Mouse (Mus musculus) embryonic facial prominence, embryonic 12.5 days (tissue): ENCODE results near the gene Pla2g4b. TPM values are rescaled to one million over a fixed set of nuclear protein-coding genes. Genes with fewer than 3 reads are reported as not detected.

Experiments
- ATAC-seq: fragments of 200-750 bp; cut with Nextera tagmentation; 2 replicates; pipeline ENCODE4 v1.8.0; 2017; ENCODE audit not compliant: insufficient number of reproducible peaks, insufficient read depth, low FRiP score, low TSS enrichment
- H3K27ac ChIP-seq: fragments of 300-500 bp; sonication (generic); 2 replicates; pipeline ENCODE4 v1.5.1; 2016; ENCODE audit warnings: mild to moderate bottlenecking
- H3K27me3 ChIP-seq: fragments of 300-500 bp; sonication (generic); 2 replicates; pipeline ENCODE4 v1.6.1; 2016; ENCODE audit warnings: mild to moderate bottlenecking, moderate library complexity
- H3K36me3 ChIP-seq: fragments of 300-500 bp; sonication (generic); 2 replicates; pipeline ENCODE4 v1.6.1; 2016; ENCODE audit warnings: mild to moderate bottlenecking
- H3K4me1 ChIP-seq: fragments of 300-500 bp; sonication (generic); 2 replicates; pipeline ENCODE4 v1.6.1; 2016
- H3K4me2 ChIP-seq: fragments of 300-500 bp; sonication (generic); replicated peaks from 2 replicates; pipeline ENCODE4 v1.6.1; 2016; ENCODE audit warnings: mild to moderate bottlenecking, moderate library complexity
- H3K4me3 ChIP-seq: fragments of 300-500 bp; sonication (generic); 2 replicates; pipeline ENCODE4 v1.5.1; 2016; ENCODE audit warnings: mild to moderate bottlenecking
- H3K9ac ChIP-seq: fragments of 300-500 bp; sonication (generic); 2 replicates; pipeline ENCODE4 v1.6.1; 2016; ENCODE audit warnings: mild to moderate bottlenecking, moderate library complexity
- H3K9me3 ChIP-seq: fragments of 300-500 bp; sonication (generic); 2 replicates; pipeline ENCODE4 v1.6.1; 2016; ENCODE audit warnings: mild to moderate bottlenecking, moderate library complexity
- WGBS: fragments of 180-500 bp; shearing (Covaris S2); methylation state at CpG from one replicate; pipeline ENCODE4 v1.1.7; 2016; 5-methylcytosine and 5-hydroxymethylcytosine counted together
- polyA plus RNA-seq: library from polyadenylated mRNA; unstranded; fragments of >200 nt; fragmentation: Nextera tagmentation; extraction: Ambion mirVana; gene quantifications from 2 replicates; pipeline ENCODE4 v1.2.1, GENCODE M21; 2016

Pla2g4b gene
- 2.4 and 3.7 TPM in 2 replicates for polyA plus RNA-seq

DNA sequence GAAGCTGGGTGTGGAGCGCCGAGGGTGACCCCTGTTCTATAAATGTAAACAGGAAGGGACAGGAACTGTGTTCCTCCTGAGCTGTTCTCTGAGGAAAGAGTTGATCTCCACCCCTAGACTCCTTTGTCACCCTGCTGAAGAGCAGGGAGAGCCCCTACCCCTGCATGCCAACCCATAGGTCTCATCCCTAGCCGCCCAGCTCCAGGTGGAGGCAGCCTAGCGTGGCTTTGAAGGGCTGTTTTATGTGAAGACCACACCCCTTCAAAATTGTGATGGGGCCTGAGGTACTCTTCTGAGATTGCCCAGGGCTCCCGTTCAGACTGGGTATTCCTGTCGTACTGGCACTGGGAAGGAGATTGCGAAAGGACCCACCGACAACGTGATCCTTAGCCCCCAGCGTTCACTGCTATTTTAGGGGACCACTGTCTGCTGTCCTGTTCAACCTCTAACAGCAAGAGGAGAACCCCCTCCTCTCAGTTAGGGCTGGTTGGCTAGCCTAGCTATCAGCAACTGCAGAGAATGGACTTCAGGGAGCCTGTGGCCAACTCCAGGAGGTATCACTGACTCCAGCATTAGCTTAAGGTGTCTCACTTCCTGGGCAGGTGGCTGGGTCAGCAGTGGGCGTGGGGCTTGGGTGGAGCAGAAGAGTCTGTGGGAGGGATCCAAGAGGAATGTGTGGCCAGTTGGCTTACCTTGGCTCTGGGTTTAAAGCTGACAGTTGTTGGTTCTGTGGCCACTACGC lies at the start of gene Pla2g4b:
Gene Pla2g4b, plus strand, starts transcription at position 692 of the 742 bp plus-strand sequence.
- 92% methylated on average over 12 of the region's 12 CpGs for WGBS
- Histone ChIP-seq H3K9me3 (no peaks in the 10 kb centered on the region), H3K27me3 (no peaks in the 10 kb centered on the region), H3K4me3 (no peak within 1 kb of the TSS), H3K4me2 (no peak within 1 kb of the TSS), H3K36me3 (peaks cover 74% of the 10 kb centered on the region), H3K4me1 (peaks cover 8% of the 10 kb centered on the region), H3K9ac (no peak within 1 kb of the TSS), H3K27ac (no peak within 1 kb of the TSS)
- no peak for ATAC-seq

DNA sequence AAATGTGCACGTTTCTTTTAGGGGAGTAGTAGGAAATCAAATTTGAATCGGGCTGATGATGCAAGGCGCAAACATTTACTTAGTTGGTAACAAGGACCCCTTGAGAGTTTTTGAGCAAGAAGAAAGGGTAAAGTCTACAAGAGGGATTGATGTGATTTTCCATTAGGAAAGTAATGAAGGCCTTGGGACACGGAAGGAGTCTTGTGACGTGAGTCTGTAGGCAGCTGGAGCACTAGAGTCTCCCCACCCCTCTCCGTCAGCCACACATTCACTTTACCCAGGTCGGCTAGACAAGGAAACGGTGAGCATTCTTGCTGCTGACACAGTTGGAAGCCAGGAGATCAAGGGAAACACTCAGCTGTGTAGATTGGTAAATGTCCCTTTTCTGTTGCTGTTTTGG lies 47.3 kb upstream of the Pla2g4b start:
- no peaks in the 10 kb centered on the region for H3K27me3 ChIP-seq
- no peak overlapping the region for H3K4me2 ChIP-seq
- H3K36me3 ChIP-seq, result no peaks in the 10 kb centered on the region
- H3K9ac ChIP-seq, result no peak overlapping the region
- no peak for ATAC-seq
- H3K4me1 ChIP-seq, result peaks cover 4% of the 10 kb centered on the region; the same call in 1 of the 2 replicates
- H3K9me3 ChIP-seq, result no peaks in the 10 kb centered on the region
- H3K27ac ChIP-seq, result no peak overlapping the region
- 77% methylated on average over 8 of the region's 8 CpGs for WGBS
- H3K4me3 ChIP-seq, result no peak overlapping the region

DNA sequence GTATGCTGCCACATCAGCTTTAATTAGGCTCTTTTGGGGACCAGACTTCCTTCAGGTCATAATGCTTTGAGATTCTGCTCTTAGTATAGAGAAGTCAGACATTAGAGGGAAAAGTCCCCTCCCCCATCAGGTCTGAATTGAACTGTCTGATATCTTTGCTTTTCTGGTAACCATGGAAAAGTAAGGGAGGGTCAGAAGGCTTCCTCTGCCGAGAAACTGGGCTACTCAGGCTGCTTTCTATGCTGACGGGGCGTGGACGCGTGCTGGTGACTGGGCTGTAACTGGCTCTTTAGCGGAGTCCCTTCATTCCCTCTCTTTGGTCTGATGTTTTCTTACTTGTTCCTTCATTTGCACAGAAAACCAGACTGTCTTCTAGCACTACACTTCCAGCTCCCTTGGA lies 46.8 kb upstream of the Pla2g4b start:
- 77% methylated on average over 6 of the region's 6 CpGs for WGBS
- Histone ChIP-seq H3K27me3 (no peaks in the 10 kb centered on the region), H3K9me3 (no peaks in the 10 kb centered on the region), H3K36me3 (no peaks in the 10 kb centered on the region), H3K4me1 (peaks cover 4% of the 10 kb centered on the region; the same call in 1 of the 2 replicates), H3K4me2 (no peak overlapping the region), H3K9ac (no peak overlapping the region), H3K27ac (no peak overlapping the region), H3K4me3 (no peak overlapping the region)
- no peak for ATAC-seq

DNA sequence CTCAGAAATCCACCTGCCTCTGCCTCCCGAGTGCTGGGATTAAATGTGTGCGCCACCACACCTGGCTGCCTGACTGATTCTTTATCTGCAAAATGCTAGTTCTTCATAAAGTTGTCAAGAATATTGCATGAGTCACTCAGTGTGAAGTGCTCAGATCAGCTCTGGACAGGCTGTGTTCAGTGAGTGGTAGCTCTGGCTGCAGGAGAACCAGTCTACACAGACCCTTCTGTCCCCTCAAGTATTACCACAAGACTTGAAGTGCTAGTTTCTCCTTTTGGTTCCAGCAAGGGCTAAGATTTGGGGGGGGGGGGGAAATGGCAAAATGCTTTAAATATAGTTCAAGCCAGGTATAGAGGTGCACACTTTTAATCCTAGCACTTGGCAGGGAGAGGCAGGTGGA lies 45.8 kb upstream of the Pla2g4b start:
- WGBS, result 97% methylated on average over 2 of the region's 2 CpGs
- Histone ChIP-seq H3K4me1 (no peaks in the 10 kb centered on the region), H3K27ac (no peak overlapping the region), H3K9me3 (no peaks in the 10 kb centered on the region), H3K4me3 (no peak overlapping the region), H3K4me2 (no peak overlapping the region), H3K9ac (no peak overlapping the region), H3K27me3 (no peaks in the 10 kb centered on the region), H3K36me3 (no peaks in the 10 kb centered on the region)
- no peak for ATAC-seq

DNA sequence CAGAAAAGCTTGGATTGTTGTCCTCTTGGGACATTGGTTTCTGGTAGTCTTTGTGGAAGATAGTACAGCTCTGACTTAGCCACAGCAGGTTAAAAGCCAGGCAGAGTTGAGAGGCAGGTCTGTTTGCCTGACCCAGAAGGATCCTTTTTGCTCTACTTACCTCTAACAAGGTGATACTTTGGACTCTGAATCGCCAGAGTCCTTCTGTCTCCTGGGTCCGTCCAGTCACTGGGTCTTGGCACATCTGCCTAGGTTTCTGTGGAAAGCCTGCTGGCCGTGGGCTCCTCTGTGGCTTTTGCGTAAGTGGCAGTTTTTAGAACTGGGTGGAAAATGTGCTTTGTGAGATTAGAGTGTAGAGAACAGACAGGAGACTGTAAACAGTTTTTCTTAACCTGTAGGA lies 44.3 kb upstream of the Pla2g4b start:
- no peak for ATAC-seq
- Histone ChIP-seq H3K9me3 (no peaks in the 10 kb centered on the region), H3K27me3 (no peaks in the 10 kb centered on the region), H3K36me3 (no peaks in the 10 kb centered on the region), H3K27ac (no peak overlapping the region), H3K4me3 (no peak overlapping the region), H3K4me2 (no peak overlapping the region), H3K4me1 (no peaks in the 10 kb centered on the region), H3K9ac (no peak overlapping the region)
- 84% methylated on average over 4 of the region's 4 CpGs for WGBS

DNA sequence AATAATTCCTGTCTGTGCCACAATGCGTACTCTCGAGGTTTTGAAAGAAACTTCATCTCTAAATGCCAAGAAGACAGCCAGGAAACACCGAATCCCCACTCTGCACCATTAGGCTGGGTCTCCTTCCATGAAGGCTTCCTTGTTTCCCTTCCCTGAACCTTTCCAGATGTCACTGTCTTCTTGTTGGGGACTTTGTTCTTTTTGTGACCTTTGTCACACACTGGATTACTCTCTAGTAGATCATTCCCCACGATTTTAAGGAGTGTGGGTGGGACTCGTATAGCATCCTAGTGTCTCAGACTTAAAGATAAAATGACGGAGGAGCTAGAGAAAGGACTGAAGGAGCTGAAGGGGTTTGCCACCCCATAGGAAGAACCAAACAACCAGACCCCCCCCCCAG lies 42.3 kb upstream of the Pla2g4b start:
- H3K9ac ChIP-seq, result no peak overlapping the region
- WGBS, result 73% methylated on average over 6 of the region's 6 CpGs
- ATAC-seq, result no peak

DNA sequence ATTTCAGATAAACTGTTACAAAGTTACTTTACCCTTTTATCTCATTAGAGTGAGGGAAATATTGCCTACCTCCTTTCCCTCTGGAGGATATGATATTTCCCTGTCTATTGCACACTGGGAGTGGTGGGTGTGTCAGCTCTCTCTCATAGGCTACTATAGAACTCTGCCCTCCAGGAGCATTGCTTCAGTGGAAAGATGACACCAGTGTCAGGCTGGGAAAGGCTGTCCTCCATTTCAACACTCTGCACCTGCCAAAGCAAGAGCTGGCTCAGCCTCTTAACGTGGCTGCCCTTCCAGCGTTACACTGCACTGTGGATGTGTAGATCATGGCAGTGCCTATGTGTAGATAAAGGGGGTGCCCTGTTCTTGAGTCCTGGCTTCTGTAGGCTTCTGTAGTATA lies 40.9 kb upstream of the Pla2g4b start:
- Histone ChIP-seq H3K27ac (no peak overlapping the region), H3K9me3 (no peaks in the 10 kb centered on the region), H3K9ac (no peak overlapping the region), H3K4me1 (peaks cover 25% of the 10 kb centered on the region), H3K27me3 (no peaks in the 10 kb centered on the region), H3K4me3 (no peak overlapping the region), H3K4me2 (no peak overlapping the region), H3K36me3 (no peaks in the 10 kb centered on the region)
- ATAC-seq, result no peak
- WGBS, result 66% methylated on average over 2 of the region's 2 CpGs

More for the DNA sequence above, 42.3 kb upstream of the Pla2g4b start:
- peaks cover 11% of the 10 kb centered on the region for H3K4me1 ChIP-seq
- no peaks in the 10 kb centered on the region for H3K36me3 ChIP-seq
- H3K9me3 ChIP-seq, result no peaks in the 10 kb centered on the region
- no peak overlapping the region for H3K4me2 ChIP-seq
- no peak overlapping the region for H3K4me3 ChIP-seq
- H3K27me3 ChIP-seq, result no peaks in the 10 kb centered on the region
- H3K27ac ChIP-seq, result no peak overlapping the region

DNA sequence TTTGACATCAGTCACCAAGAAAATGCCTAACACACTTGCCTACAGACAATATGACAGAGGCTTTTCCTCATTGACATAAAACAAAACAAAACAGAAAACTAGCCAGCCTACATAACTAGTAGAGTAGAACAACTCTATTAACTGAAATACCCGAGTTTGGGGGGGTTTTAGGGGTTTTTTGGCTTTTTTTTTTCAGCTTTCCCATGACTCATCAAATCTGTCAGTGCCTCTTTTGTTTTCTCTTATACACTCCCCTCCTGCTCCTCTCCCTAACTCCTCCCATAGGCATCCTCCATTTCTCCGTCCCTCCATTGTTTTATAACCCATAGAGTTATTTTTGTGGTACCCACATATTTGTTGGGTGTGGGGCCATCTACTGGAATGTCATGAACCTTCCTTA lies 39.7 kb upstream of the Pla2g4b start:
- H3K9me3 ChIP-seq, result no peaks in the 10 kb centered on the region
- no peak for ATAC-seq
- H3K4me3 ChIP-seq, result no peak overlapping the region
- no peaks in the 10 kb centered on the region for H3K27me3 ChIP-seq
- no peak overlapping the region for H3K4me2 ChIP-seq
- H3K36me3 ChIP-seq, result no peaks in the 10 kb centered on the region
- no peak overlapping the region for H3K9ac ChIP-seq
- WGBS, result 51% methylated on average over 2 of the region's 2 CpGs
- no peak overlapping the region for H3K27ac ChIP-seq
- H3K4me1 ChIP-seq, result peaks cover 26% of the 10 kb centered on the region

DNA sequence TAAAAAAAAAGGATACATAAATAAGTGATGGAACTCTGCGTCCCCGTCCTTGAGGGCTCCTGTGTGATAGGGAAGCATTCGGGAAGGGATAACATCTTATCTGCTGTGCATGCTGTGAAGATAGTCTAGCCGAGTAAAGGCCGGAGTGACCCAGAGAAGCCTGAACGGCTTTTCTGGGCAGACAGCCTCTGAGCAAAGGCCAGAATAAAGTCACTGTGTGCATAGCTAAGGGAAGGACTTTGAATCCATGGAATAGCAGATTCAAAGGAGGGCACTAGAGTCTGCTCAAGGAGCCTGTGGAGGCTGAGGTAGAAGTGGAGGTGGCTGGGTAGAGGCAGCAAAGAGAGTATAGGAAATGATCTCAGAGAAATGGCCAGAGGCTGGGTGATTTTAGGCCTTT lies 38.4 kb upstream of the Pla2g4b start:
- ATAC-seq, result no peak
- H3K4me1 ChIP-seq, result peaks cover 26% of the 10 kb centered on the region
- no peak overlapping the region for H3K9ac ChIP-seq
- no peak overlapping the region for H3K4me3 ChIP-seq
- H3K27me3 ChIP-seq, result no peaks in the 10 kb centered on the region
- no peaks in the 10 kb centered on the region for H3K9me3 ChIP-seq
- H3K27ac ChIP-seq, result peak overlapping the region; percentile 94
- WGBS, result 88% methylated on average over 6 of the region's 6 CpGs
- H3K4me2 ChIP-seq, result no peak overlapping the region
- 0 out of 2 replicates have a peak, but pooled peaks cover 2% of the 10 kb centered on the region for H3K36me3 ChIP-seq

DNA sequence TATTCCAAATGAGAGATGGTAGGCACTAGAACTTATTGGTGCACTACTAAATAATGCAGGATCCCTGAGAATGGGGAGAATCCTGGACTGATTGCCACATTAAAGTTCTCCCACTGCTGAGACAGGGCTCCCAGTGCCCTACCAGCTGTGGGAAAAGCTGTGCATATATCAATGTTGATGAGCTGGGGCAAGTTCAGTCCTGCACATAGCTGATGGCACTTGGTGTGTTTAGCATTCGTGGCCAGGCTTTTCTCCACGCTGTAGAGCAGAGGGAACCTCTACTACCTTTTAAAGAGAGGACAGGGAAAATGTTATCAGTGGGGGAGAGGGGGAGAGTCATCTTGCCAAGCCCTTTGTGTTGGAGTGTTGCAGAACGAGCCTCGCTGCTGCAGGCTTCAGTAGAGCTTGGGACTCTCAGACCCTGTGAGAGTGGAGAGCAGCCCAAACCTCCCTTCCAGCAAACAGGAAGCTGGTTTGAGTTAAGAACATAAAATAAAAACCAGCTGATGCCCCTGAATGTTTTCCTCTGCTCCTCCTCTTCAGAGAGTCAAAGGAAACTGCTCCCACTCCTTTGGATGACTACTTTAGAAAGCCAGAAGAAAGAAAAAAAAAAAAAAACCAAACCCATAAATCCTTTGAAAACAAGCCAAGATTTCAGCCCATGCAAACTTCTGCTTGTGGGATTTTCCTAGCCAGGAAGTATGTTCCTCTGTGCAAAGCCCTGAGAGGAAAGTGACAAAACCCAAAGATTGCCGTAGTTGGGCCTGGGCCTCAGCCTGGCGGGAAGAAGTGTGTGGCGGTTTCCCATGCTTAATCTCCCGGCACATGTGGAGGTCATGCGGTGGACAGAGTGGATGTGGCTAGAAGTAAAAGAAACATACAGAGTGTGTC lies 37.6 kb upstream of the Pla2g4b start:
- H3K4me3 ChIP-seq, result no peak overlapping the region
- no peak overlapping the region for H3K4me2 ChIP-seq
- 38% methylated on average over 9 of the region's 9 CpGs for WGBS
- H3K36me3 ChIP-seq, result peaks cover 4% of the 10 kb centered on the region; the same call in 1 of the 2 replicates
- H3K9me3 ChIP-seq, result no peaks in the 10 kb centered on the region
- H3K27me3 ChIP-seq, result no peaks in the 10 kb centered on the region
- peak overlapping the region; percentile 94 for H3K27ac ChIP-seq
- H3K4me1 ChIP-seq, result peaks cover 26% of the 10 kb centered on the region
- peak; percentile 74 for ATAC-seq
- no peak overlapping the region for H3K9ac ChIP-seq

DNA sequence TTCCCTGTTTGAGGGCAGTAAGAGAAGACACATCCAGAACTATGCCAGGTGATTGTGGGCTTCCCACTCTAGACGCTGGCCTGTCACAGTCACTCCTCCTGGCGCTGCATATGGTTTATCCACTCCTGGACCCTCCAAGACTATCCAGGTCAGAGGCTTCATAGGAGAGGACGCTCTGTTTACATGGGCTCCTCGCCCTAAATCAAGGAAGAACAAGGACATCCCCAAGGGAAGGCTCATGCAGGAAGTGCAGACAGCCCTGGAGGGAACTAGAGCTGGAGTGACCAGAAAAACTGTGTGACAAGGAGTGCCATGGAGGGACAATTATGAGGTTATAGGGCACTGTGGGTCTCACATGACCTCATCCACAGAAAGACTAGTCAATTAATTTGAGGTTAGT lies 35.9 kb upstream of the Pla2g4b start:
- H3K27ac ChIP-seq, result peak overlapping the region; percentile 94
- H3K27me3 ChIP-seq, result no peaks in the 10 kb centered on the region
- WGBS, result 79% methylated on average over 4 of the region's 4 CpGs
- no peak overlapping the region for H3K9ac ChIP-seq
- H3K4me3 ChIP-seq, result no peak overlapping the region
- no peak overlapping the region for H3K4me2 ChIP-seq
- ATAC-seq, result no peak
- H3K36me3 ChIP-seq, result peaks cover 10% of the 10 kb centered on the region; the same call in 1 of the 2 replicates
- no peaks in the 10 kb centered on the region for H3K9me3 ChIP-seq
- H3K4me1 ChIP-seq, result peaks cover 36% of the 10 kb centered on the region

DNA sequence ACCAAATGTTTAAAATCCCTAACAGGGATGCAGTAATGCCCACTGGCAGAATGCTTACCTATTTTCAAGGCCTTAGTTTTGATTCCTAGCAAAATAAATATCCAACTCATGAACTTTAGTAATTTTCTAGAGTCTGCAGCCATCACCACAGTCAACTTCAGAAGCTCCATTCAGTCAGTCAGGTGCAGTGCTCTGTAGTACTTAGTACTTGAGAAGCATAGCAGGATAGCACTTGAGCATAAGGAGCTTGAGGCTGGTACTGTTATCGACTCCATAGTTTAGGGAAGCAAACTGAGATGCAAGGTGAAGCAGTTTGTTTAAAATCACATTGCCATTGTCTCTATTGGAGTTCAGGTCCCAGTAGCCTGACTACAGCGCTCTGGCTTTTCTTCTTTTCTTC lies 33.5 kb upstream of the Pla2g4b start:
- no peaks in the 10 kb centered on the region for H3K27me3 ChIP-seq
- no peak overlapping the region for H3K4me3 ChIP-seq
- no peak for ATAC-seq
- no peak overlapping the region for H3K4me2 ChIP-seq
- no peaks in the 10 kb centered on the region for H3K9me3 ChIP-seq
- peaks cover 35% of the 10 kb centered on the region for H3K4me1 ChIP-seq
- H3K9ac ChIP-seq, result no peak overlapping the region
- WGBS, result 89% methylated on average over 2 of the region's 2 CpGs
- no peak overlapping the region for H3K27ac ChIP-seq
- H3K36me3 ChIP-seq, result peaks cover 10% of the 10 kb centered on the region; the same call in 1 of the 2 replicates
